Mouse (Mus musculus) gastrocnemius, adult 2 months (tissue): ENCODE measurements around the gene LTO1. TPM values are rescaled to one million over a fixed set of nuclear protein-coding genes. Genes with fewer than 3 reads are reported as not detected.

ENCODE experiments used
- DNase-seq: peaks from one replicate; pipeline ENCODE4 v3.0.0; 2022
- H3K27ac ChIP-seq: fragments of 200-600 bp; 2 replicates; pipeline ENCODE4 v1.8.1; 2022; ENCODE audit warnings: mild to moderate bottlenecking
- H3K4me3 ChIP-seq: fragments of 200-600 bp; 2 replicates; pipeline ENCODE4 v1.8.1; 2022; ENCODE audit warnings: mild to moderate bottlenecking, moderate library complexity
- CTCF ChIP-seq: fragments of 200-600 bp; IDR thresholded peaks from 2 replicates; pipeline ENCODE4 v1.8.1; 2022; ENCODE audit warnings: antibody characterized with exemption, mild to moderate bottlenecking, moderate library complexity
- intact Hi-C: fragments of 180-260 bp; cut with DNase I; formaldehyde crosslinking; loops from one replicate; pipeline ENCODE4 v1.15.1; 2025
- total RNA-seq, 2 experiments: library from RNA; stranded (reverse); gene quantifications; 2 replicates each; pipeline ENCODE4 v1.2.3; 2021

Gene LTO1
- total RNA-seq, 2 experiments from 2014 or later, result 8.1 to 9.9 TPM

GRCm38 (mm10) chr7:144918823-144919222, 3.9 kb downstream of the LTO1 start:
- Histone ChIP-seq H3K27ac (no peak overlapping the region), H3K4me3 (no peak overlapping the region)
- DNase-seq, result no peak
- intact Hi-C loops, result no loop called here
- TF ChIP-seq CTCF, result peak; percentile 7; the same call in 1 of the 2 replicates

GRCm38 (mm10) chr7:144927591-144927990, 12.7 kb downstream of the LTO1 start:
- no peak for TF ChIP-seq CTCF
- intact Hi-C loops, result no loop called here
- peak; percentile 62 for DNase-seq
- no peak overlapping the region for H3K4me3 ChIP-seq
- peak overlapping the region; percentile 57 for H3K27ac ChIP-seq

DNA sequence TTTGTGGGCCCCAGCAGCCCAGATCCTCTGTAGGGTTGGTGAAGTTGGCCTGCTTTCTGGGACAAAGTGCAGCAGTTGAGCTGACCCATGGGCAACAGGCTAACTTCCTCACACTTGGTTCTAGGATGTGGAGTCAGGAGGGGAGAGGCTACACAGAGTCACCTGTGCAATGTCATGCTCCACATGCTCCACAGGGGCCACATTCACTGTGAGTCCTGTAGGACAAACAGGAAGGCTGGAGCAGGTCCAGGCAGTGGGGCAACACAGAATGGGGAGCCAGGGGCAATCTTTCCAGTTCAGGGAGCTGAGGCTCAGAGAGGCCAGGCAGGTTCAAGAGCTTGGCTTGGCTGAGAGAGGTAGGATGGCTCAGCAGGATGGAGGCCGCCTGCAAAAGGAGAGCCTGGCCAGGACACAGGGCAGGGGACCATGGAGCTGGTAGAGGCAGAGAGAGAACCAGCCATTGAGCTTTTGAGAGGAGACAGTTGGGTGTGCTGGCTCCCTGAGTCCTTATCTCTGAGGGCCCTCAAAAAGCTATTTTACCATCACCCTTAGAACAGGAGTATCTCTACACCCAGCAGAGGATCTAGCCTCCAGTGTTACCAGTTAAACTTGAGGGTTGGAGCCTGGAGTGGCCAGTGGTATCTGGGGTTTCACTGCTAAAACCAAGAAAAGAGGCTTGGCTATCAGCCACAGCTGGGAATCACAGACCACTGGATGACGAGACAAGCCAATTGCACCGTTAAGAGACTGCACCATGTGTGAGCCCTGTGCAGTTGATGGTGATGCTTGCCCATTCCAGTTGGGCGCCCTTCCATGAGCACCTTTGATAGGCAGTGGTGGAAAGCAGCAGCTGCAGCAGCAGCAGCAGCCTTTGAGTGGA, 13.3 kb downstream of the LTO1 start:
- H3K27ac ChIP-seq, result peak overlapping the region; percentile 57
- intact Hi-C loops, result no loop called here
- DNase-seq, result no peak
- no peak for TF ChIP-seq CTCF
- no peak overlapping the region for H3K4me3 ChIP-seq

GRCm38 (mm10) chr7:144928889-144929210, 13.9 kb downstream of the LTO1 start:
- Histone ChIP-seq H3K27ac (no peak overlapping the region), H3K4me3 (no peak overlapping the region)
- intact Hi-C loops, result no loop called here
- TF ChIP-seq CTCF, result no peak
- DNase-seq, result no peak

- no peak overlapping the region for H3K27ac ChIP-seq
- TF ChIP-seq CTCF, result no peak
- H3K4me3 ChIP-seq, result no peak overlapping the region
- intact Hi-C loops, result no loop called here
- no peak for DNase-seq
These were observed 14.6 kb downstream of the LTO1 start for GRCm38 (mm10) chr7:144929506-144929905.

GRCm38 (mm10) chr7:144929931-144930330, 15.0 kb downstream of the LTO1 start:
- H3K4me3 ChIP-seq, result no peak overlapping the region
- TF ChIP-seq CTCF, result no peak
- intact Hi-C loops, result no loop called here
- H3K27ac ChIP-seq, result no peak overlapping the region
- no peak for DNase-seq

- peak; percentile 44 for DNase-seq
- intact Hi-C loops, result no loop called here
- no peak overlapping the region for H3K27ac ChIP-seq
- no peak overlapping the region for H3K4me3 ChIP-seq
- TF ChIP-seq CTCF, result peak; percentile 61
These were observed 16.9 kb downstream of the LTO1 start for GRCm38 (mm10) chr7:144931778-144932177.

DNA sequence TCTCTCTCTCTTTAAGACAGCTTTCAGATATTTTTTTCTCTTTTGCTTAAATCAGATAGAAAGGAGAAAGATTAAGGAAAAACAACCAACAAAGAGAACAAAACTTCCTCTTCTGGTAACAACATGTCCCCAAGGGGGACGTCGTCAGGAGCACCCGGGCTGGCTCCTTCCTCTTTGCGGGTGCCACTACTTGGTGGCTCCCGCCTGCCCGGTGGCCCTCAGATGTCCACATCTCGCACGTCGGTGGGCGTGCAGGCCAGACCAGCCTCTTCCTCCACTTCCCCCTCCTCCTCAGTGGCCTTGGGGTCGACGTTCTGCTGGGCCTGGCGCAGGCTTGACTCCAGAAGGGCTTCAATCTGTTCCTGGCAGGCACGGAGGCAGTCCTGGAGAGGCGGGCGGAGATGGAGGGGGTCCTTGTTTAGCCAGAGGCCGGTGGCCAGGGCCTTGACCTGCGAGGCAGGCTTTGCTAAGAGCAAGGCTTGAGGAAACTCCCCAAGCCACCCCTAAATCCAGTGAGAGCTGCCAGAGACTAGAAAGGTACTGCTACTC, 17.6 kb downstream of the LTO1 start:
- intact Hi-C loops, result no loop called here
- DNase-seq, result peak; percentile 31
- peak overlapping the region; percentile 31 for H3K27ac ChIP-seq
- no peak for TF ChIP-seq CTCF
- no peak overlapping the region for H3K4me3 ChIP-seq

GRCm38 (mm10) chr7:144933336-144933735, 18.4 kb downstream of the LTO1 start:
- no peak for TF ChIP-seq CTCF
- peak; percentile 59 for DNase-seq
- H3K27ac ChIP-seq, result no peak overlapping the region
- intact Hi-C loops, result no loop called here
- H3K4me3 ChIP-seq, result no peak overlapping the region

- Histone ChIP-seq H3K27ac (no peak overlapping the region), H3K4me3 (no peak overlapping the region)
- intact Hi-C loops, result no loop called here
- DNase-seq, result no peak
- TF ChIP-seq CTCF, result no peak
These were observed 18.9 kb downstream of the LTO1 start for GRCm38 (mm10) chr7:144933796-144934195.

DNA sequence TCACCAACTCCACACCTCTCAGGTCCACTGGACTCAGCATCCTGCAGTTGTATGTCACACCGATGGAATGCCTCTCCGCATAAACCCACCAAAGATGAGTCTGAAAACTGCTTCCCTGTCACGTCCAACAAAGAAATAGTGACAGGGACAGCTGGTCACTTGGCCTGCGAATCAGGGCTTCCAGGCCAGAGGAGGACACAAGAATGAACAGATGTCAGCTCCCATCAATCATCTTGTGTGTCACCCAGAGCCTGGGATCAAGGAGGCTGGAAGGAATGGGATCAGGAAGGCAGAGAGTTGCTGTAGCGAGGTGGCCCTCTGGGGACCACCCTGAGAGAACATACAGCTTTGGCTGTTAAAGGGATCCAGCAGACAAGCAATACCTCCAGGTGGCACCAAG, 20.0 kb downstream of the LTO1 start:
- peak; percentile 73 for DNase-seq
- Histone ChIP-seq H3K27ac (peak overlapping the region; percentile 25; the same call in 1 of the 2 replicates), H3K4me3 (no peak overlapping the region)
- no peak for TF ChIP-seq CTCF
- intact Hi-C loops, result loop anchor here (5.0 kb wide), 1 partner anchor 257 kb away; no protein-coding TSS in a partner anchor

GRCm38 (mm10) chr7:144935563-144935962, 20.7 kb downstream of the LTO1 start:
- no peak overlapping the region for H3K27ac ChIP-seq
- H3K4me3 ChIP-seq, result no peak overlapping the region
- intact Hi-C loops, result loop anchor here (5.0 kb wide), 1 partner anchor 257 kb away; no protein-coding TSS in a partner anchor
- TF ChIP-seq CTCF, result peak; percentile 45
- DNase-seq, result peak; percentile 30

DNA sequence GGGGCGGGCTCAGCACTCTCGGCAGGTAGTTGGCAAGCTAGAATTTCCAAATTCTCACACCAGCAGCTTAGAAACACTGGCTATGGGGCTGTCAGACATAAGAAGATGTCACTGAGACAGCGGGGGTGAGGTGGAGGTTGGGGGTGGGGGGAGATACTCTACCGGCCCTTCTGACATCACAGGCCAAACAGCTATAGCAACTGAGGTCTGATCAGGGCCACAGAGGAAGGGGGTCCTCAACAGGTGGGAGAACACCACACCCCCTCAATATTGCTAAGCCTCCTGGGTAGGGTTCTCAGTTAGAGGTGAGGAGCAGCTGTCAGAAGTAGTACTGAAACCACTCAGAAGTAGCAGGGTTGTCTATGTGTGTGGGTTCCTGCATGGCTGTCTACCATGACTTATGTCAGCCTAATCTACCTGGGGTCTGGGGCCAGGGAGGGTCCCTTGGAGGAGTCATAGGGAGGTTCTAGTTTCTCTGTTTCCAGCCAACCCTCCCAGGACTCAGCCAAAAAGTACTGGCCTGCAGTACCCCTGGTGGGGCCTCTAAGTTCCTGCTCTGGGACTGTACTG, 21.5 kb downstream of the LTO1 start:
- intact Hi-C loops, result loop anchor here (5.0 kb wide), 1 partner anchor 256 kb away; no protein-coding TSS in a partner anchor
- TF ChIP-seq CTCF, result no peak

More for the DNA sequence above, 21.5 kb downstream of the LTO1 start:
- DNase-seq, result no peak
- H3K4me3 ChIP-seq, result no peak overlapping the region
- H3K27ac ChIP-seq, result no peak overlapping the region
